Mouse (Mus musculus) embryonic fibroblast, embryonic 13.5 days (primary cell): ENCODE measurements around the gene Nek6. TPM values are rescaled to one million over a fixed set of nuclear protein-coding genes. Genes with fewer than 3 reads are reported as not detected.

Source experiments
- H3K27ac ChIP-seq: 2 replicates; pipeline ENCODE4 v1.5.1; 2012; ENCODE audit warnings: low read length, control low read depth, inconsistent platforms; ENCODE audit not compliant: insufficient read depth
- H3K4me1 ChIP-seq: 2 replicates; pipeline ENCODE4 v1.6.1; 2011; ENCODE audit warnings: low read length; ENCODE audit not compliant: control insufficient read depth, insufficient read depth
- H3K4me3 ChIP-seq: 2 replicates; pipeline ENCODE4 v1.5.1; 2011; ENCODE audit warnings: mild to moderate bottlenecking, control low read depth, low read length; ENCODE audit not compliant: insufficient read depth
- CTCF ChIP-seq: IDR thresholded peaks from 2 replicates; pipeline ENCODE4 v1.5.1; 2011; ENCODE audit warnings: mild to moderate bottlenecking, control low read depth, low read length, moderate library complexity, borderline replicate concordance; ENCODE audit not compliant: insufficient read depth
- POLR2A ChIP-seq: IDR thresholded peaks from 2 replicates; pipeline ENCODE4 v1.6.1; 2011; ENCODE audit warnings: low read depth, mild to moderate bottlenecking, control low read depth, low read length, moderate library complexity
- polyA plus RNA-seq: library from polyadenylated mRNA; stranded (reverse); fragments of >200 nt; gene quantifications from 2 replicates; pipeline ENCODE4 v1.2.4, GENCODE M21; 2011; ENCODE audit warnings: low read depth; ENCODE audit not compliant: missing spikeins, insufficient read length

Gene Nek6
- polyA plus RNA-seq, 1 experiment: 52.3 TPM

GRCm38 (mm10) chr2:38544982-38545381, 33.5 kb downstream of the Nek6 start:
- Histone ChIP-seq H3K4me1 (peaks cover 20% of the 10 kb centered on the region), H3K4me3 (no peak overlapping the region), H3K27ac (no peak overlapping the region)
- no peak for TF ChIP-seq POLR2A
- TF ChIP-seq CTCF: no peak

- TF ChIP-seq CTCF (no peak), POLR2A (no peak)
- Histone ChIP-seq H3K4me3 (no peak overlapping the region), H3K27ac (peak overlapping the region; percentile 67), H3K4me1 (peaks cover 20% of the 10 kb centered on the region)
Observed at GRCm38 (mm10) chr2:38545706-38546105, 34.3 kb downstream of the Nek6 start.

GRCm38 (mm10) chr2:38546222-38546621, 34.8 kb downstream of the Nek6 start:
- no peak for TF ChIP-seq POLR2A
- TF ChIP-seq CTCF: no peak
- H3K27ac ChIP-seq: peak overlapping the region; percentile 67
- peaks cover 20% of the 10 kb centered on the region for H3K4me1 ChIP-seq
- H3K4me3 ChIP-seq: no peak overlapping the region

- TF ChIP-seq POLR2A (no peak), CTCF (no peak)
Observed at GRCm38 (mm10) chr2:38546748-38547147, 35.3 kb downstream of the Nek6 start.

GRCm38 (mm10) chr2:38547793-38548517, 36.5 kb downstream of the Nek6 start:
- Histone ChIP-seq H3K4me3 (no peak overlapping the region), H3K4me1 (peaks cover 20% of the 10 kb centered on the region), H3K27ac (no peak overlapping the region)
- TF ChIP-seq POLR2A: no peak
- no peak for TF ChIP-seq CTCF

More at GRCm38 (mm10) chr2:38546748-38547147, 35.3 kb downstream of the Nek6 start:
- Histone ChIP-seq H3K27ac (peak overlapping the region; percentile 34), H3K4me3 (no peak overlapping the region), H3K4me1 (peaks cover 20% of the 10 kb centered on the region)

- H3K4me3 ChIP-seq: no peak overlapping the region
- TF ChIP-seq POLR2A (no peak), CTCF (no peak)
- H3K27ac ChIP-seq: no peak overlapping the region
- peaks cover 6% of the 10 kb centered on the region for H3K4me1 ChIP-seq
Observed at GRCm38 (mm10) chr2:38552004-38552443, 40.6 kb downstream of the Nek6 start.

GRCm38 (mm10) chr2:38554226-38554995, 43.0 kb downstream of the Nek6 start:
- H3K4me1 ChIP-seq: no peaks in the 10 kb centered on the region
- H3K27ac ChIP-seq: no peak overlapping the region
- TF ChIP-seq POLR2A (no peak), CTCF (no peak)
- no peak overlapping the region for H3K4me3 ChIP-seq

GRCm38 (mm10) chr2:38555659-38556058, 44.2 kb downstream of the Nek6 start:
- no peaks in the 10 kb centered on the region for H3K4me1 ChIP-seq
- TF ChIP-seq POLR2A (no peak), CTCF (no peak)
- H3K4me3 ChIP-seq: no peak overlapping the region
- no peak overlapping the region for H3K27ac ChIP-seq

GRCm38 (mm10) chr2:38556721-38557120, 45.3 kb downstream of the Nek6 start:
- TF ChIP-seq CTCF: no peak
- no peak for TF ChIP-seq POLR2A
- no peak overlapping the region for H3K27ac ChIP-seq
- no peak overlapping the region for H3K4me3 ChIP-seq
- H3K4me1 ChIP-seq: no peaks in the 10 kb centered on the region

- no peaks in the 10 kb centered on the region for H3K4me1 ChIP-seq
- H3K27ac ChIP-seq: no peak overlapping the region
- TF ChIP-seq CTCF (no peak), POLR2A (no peak)
- H3K4me3 ChIP-seq: no peak overlapping the region
Observed at GRCm38 (mm10) chr2:38560296-38561227, 49.1 kb downstream of the Nek6 start.
